Mouse (Mus musculus): Measurements from ENCODE around the gene Cfap58. TPM values are rescaled to one million over a fixed set of nuclear protein-coding genes. Genes with fewer than 3 reads are reported as not detected.

Gene Cfap58
- polyA plus RNA-seq, 1 experiment, result 0.03 TPM

GRCm38 (mm10) chr19:47946821-47947465 is 9.5 kb downstream of the Cfap58 start:
- no peaks in the 10 kb centered on the region for H3K27me3 ChIP-seq (ENCODE audit: control insufficient read depth, insufficient read depth, low read length)
- no peaks in the 10 kb centered on the region for H3K36me3 ChIP-seq (ENCODE audit: control insufficient read depth, insufficient read depth, low read length)
- WGBS, result 72% methylated on average over 23 of the region's 23 CpGs
- no peak overlapping the region for H3K4me3 ChIP-seq (ENCODE audit: control insufficient read depth, insufficient read depth, low read length)
- DNase-seq, result no peak
- no peaks in the 10 kb centered on the region for H3K4me1 ChIP-seq (replicated peaks; ENCODE audit: control insufficient read depth, insufficient read depth, low read length)
- no peak for TF ChIP-seq POLR2A (IDR thresholded peaks at IDR 0.05; ENCODE audit: control insufficient read depth, extremely low read depth, insufficient read depth, low read length, poor library complexity)
- no peak for TF ChIP-seq CTCF (IDR thresholded peaks at IDR 0.05; ENCODE audit: borderline replicate concordance, control insufficient read depth, extremely low read depth, insufficient read depth, low read length, poor library complexity)
- H3K27ac ChIP-seq (ENCODE audit: control insufficient read depth, insufficient read depth, low read length), result no peak overlapping the region

GRCm38 (mm10) chr19:47950946-47951345 is 13.5 kb downstream of the Cfap58 start:
- no peaks in the 10 kb centered on the region for H3K36me3 ChIP-seq (ENCODE audit: control insufficient read depth, insufficient read depth, low read length)
- no peak overlapping the region for H3K4me3 ChIP-seq (ENCODE audit: control insufficient read depth, insufficient read depth, low read length)
- no peaks in the 10 kb centered on the region for H3K4me1 ChIP-seq (replicated peaks; ENCODE audit: control insufficient read depth, insufficient read depth, low read length)
- no peaks in the 10 kb centered on the region for H3K27me3 ChIP-seq (ENCODE audit: control insufficient read depth, insufficient read depth, low read length)
- no peak overlapping the region for H3K27ac ChIP-seq (ENCODE audit: control insufficient read depth, insufficient read depth, low read length)
- no peak for TF ChIP-seq POLR2A (IDR thresholded peaks at IDR 0.05; ENCODE audit: control insufficient read depth, extremely low read depth, insufficient read depth, low read length, poor library complexity)
- no peak for TF ChIP-seq CTCF (IDR thresholded peaks at IDR 0.05; ENCODE audit: borderline replicate concordance, control insufficient read depth, extremely low read depth, insufficient read depth, low read length, poor library complexity)
- no peak for DNase-seq
- 57% methylated on average over 7 of the region's 7 CpGs for WGBS

DNA sequence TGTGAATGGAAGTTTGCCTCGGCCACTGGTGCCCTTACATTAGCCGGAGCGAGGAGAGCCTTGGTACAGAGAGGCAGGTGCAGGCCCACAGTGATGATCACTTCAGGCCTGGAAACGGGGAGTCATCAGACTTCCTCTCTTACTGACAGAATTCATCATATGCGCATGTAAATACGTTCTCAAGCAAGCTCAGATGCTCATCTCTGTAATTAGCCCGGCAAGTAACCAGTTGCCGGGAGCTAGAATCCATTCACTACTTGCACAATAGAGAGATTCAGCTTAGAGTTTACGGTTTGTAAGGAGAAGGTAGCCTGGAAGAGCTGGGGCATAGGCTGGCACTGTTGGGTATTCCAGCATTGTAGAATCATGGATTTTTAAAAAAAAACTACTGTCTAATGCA is 15.7 kb downstream of the Cfap58 start:
- Histone ChIP-seq H3K27me3 (ENCODE audit: control insufficient read depth, insufficient read depth, low read length) (no peaks in the 10 kb centered on the region), H3K27ac (ENCODE audit: control insufficient read depth, insufficient read depth, low read length) (no peak overlapping the region), H3K36me3 (ENCODE audit: control insufficient read depth, insufficient read depth, low read length) (no peaks in the 10 kb centered on the region), H3K4me1 (replicated peaks; ENCODE audit: control insufficient read depth, insufficient read depth, low read length) (no peaks in the 10 kb centered on the region), H3K4me3 (ENCODE audit: control insufficient read depth, insufficient read depth, low read length) (no peak overlapping the region)
- no peak for DNase-seq
- 91% methylated on average over 9 of the region's 9 CpGs for WGBS
- no peak for TF ChIP-seq POLR2A (IDR thresholded peaks at IDR 0.05; ENCODE audit: control insufficient read depth, extremely low read depth, insufficient read depth, low read length, poor library complexity)
- TF ChIP-seq CTCF (IDR thresholded peaks at IDR 0.05; ENCODE audit: borderline replicate concordance, control insufficient read depth, extremely low read depth, insufficient read depth, low read length, poor library complexity), result no peak

GRCm38 (mm10) chr19:47958181-47958580 is 20.7 kb downstream of the Cfap58 start:
- TF ChIP-seq POLR2A (IDR thresholded peaks at IDR 0.05; ENCODE audit: control insufficient read depth, extremely low read depth, insufficient read depth, low read length, poor library complexity) (no peak), CTCF (IDR thresholded peaks at IDR 0.05; ENCODE audit: borderline replicate concordance, control insufficient read depth, extremely low read depth, insufficient read depth, low read length, poor library complexity) (no peak)
- no peak for DNase-seq
- H3K27me3 ChIP-seq (ENCODE audit: control insufficient read depth, insufficient read depth, low read length), result no peaks in the 10 kb centered on the region
- WGBS, result 87% methylated on average over 13 of the region's 13 CpGs
- no peaks in the 10 kb centered on the region for H3K4me1 ChIP-seq (replicated peaks; ENCODE audit: control insufficient read depth, insufficient read depth, low read length)
- H3K36me3 ChIP-seq (ENCODE audit: control insufficient read depth, insufficient read depth, low read length), result no peaks in the 10 kb centered on the region
- H3K27ac ChIP-seq (ENCODE audit: control insufficient read depth, insufficient read depth, low read length), result no peak overlapping the region
- H3K4me3 ChIP-seq (ENCODE audit: control insufficient read depth, insufficient read depth, low read length), result no peak overlapping the region

DNA sequence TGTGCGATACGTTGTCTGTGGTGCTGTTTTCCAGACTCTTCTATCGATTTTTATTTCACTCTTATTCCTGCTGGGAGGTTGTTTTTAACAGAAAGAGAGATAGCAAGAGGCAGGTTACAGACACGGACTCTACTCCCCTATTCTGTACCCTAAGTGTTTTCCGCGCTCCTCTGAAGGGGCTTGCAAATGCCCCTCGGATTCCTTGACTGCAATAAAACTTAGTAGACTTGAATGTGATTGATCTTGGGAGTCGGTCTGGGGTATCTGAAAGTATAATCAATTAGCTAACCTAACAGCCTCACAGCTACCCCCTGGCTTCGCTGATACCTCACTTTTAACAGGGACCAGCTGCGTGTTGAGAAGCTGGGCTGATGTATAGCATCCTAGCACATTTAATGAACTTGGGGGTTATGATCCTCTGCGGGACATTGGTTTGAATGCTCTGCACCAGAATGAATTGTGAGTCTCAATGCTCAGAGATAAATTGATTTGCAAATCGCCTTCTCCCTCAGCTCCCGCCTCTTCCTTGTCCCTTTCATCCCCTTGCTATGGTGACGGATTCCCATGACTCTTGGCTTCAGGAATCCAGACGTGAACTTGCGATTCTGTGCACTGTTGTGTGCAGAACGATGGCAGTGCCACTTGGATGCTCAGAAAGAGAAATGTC is 31.7 kb downstream of the Cfap58 start:
- no peaks in the 10 kb centered on the region for H3K4me1 ChIP-seq (replicated peaks; ENCODE audit: control insufficient read depth, insufficient read depth, low read length)
- H3K27me3 ChIP-seq (ENCODE audit: control insufficient read depth, insufficient read depth, low read length), result no peaks in the 10 kb centered on the region
- no peak for DNase-seq
- no peak overlapping the region for H3K27ac ChIP-seq (ENCODE audit: control insufficient read depth, insufficient read depth, low read length)
- TF ChIP-seq POLR2A (IDR thresholded peaks at IDR 0.05; ENCODE audit: control insufficient read depth, extremely low read depth, insufficient read depth, low read length, poor library complexity) (no peak), CTCF (IDR thresholded peaks at IDR 0.05; ENCODE audit: borderline replicate concordance, control insufficient read depth, extremely low read depth, insufficient read depth, low read length, poor library complexity) (no peak)
- H3K4me3 ChIP-seq (ENCODE audit: control insufficient read depth, insufficient read depth, low read length), result no peak overlapping the region
- no peaks in the 10 kb centered on the region for H3K36me3 ChIP-seq (ENCODE audit: control insufficient read depth, insufficient read depth, low read length)
- 79% methylated on average over 17 of the region's 17 CpGs for WGBS

DNA sequence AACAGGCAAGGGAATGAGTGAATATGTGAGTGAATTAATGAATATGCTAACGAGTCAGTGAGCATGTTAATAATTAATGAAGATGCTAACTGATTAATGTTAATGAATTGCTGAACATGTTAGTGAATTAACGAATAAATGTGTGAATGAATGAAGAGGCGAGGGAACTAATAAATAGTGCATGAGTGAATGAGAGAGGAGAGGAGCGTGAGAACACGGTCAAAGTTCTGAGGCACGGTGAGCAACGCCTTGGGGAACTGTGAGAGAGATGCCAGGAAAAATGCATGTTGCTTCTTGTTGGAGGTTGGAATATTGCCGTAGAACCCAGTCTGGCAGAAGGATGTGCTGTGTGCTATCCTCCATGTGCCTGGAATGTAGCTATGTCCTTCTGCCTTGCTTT is 33.6 kb downstream of the Cfap58 start:
- 93% methylated on average over 8 of the region's 8 CpGs for WGBS
- no peak for DNase-seq
- no peak overlapping the region for H3K4me3 ChIP-seq (ENCODE audit: control insufficient read depth, insufficient read depth, low read length)
- H3K27me3 ChIP-seq (ENCODE audit: control insufficient read depth, insufficient read depth, low read length), result no peaks in the 10 kb centered on the region
- H3K4me1 ChIP-seq (replicated peaks; ENCODE audit: control insufficient read depth, insufficient read depth, low read length), result no peaks in the 10 kb centered on the region
- H3K27ac ChIP-seq (ENCODE audit: control insufficient read depth, insufficient read depth, low read length), result no peak overlapping the region
- TF ChIP-seq POLR2A (IDR thresholded peaks at IDR 0.05; ENCODE audit: control insufficient read depth, extremely low read depth, insufficient read depth, low read length, poor library complexity), result no peak
- no peak for TF ChIP-seq CTCF (IDR thresholded peaks at IDR 0.05; ENCODE audit: borderline replicate concordance, control insufficient read depth, extremely low read depth, insufficient read depth, low read length, poor library complexity)
- H3K36me3 ChIP-seq (ENCODE audit: control insufficient read depth, insufficient read depth, low read length), result no peaks in the 10 kb centered on the region

Measured in thymus, adult 2 months (tissue).